8 mouse cellular contexts compared by ENCODE assay signal in the genomic region with DNA sequence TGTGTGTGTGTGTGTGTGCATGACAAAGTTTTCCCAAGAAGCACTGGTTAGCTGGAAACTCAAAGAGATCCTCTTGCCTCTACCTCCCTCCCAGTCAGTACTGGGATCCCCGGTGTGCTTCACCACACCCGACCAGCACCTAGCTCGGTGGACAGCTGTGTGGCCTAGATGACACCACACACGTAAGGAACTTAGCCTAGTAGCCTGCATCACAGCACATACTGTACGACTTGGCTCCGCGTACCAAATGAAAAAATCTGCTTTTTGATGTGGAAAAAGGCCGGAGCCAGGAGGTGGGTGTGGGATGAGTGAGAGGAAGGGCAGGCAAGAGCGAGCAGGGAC. TPM values are rescaled to one million over a fixed set of nuclear protein-coding genes. Genes with fewer than 3 reads are reported as not detected.
DNase-seq lines count a peak whose midpoint lies in the region; ATAC-seq and TF ChIP-seq lines count a peak whose summit lies in the region.

No protein-coding gene starts in this region.

- H3K36me3 ChIP-seq in heart, embryonic 14.5 days (ENCODE audit: control insufficient read depth, insufficient read depth, low read length), result no peaks in the 10 kb centered on the region
- H3K36me3 ChIP-seq in ES-E14 (ENCODE audit: control insufficient read depth, insufficient read depth, low read length, poor library complexity, severe bottlenecking), result peaks cover 2% of the 10 kb centered on the region
- H3K36me3 ChIP-seq in forebrain, embryonic 13.5 days (ENCODE audit: poor library complexity, severe bottlenecking), result no peaks in the 10 kb centered on the region
- no peaks in the 10 kb centered on the region for H3K36me3 ChIP-seq in liver, embryonic 14.5 days (replicated peaks; ENCODE audit: control insufficient read depth, insufficient read depth, low read depth)

- intact Hi-C loops in heart, postnatal 10 days (cut with DNase I), result loop anchor here (5.0 kb wide), 1 partner anchor 72 kb away; a partner anchor contains a TSS
- intact Hi-C loops in left cerebral cortex, postnatal 25 days (cut with DNase I), result loop anchor here (2.0 to 10.0 kb wide), 4 partner anchors 66 to 1344 kb away; a partner anchor contains a TSS

- peak overlapping the region; percentile 86 for H3K9ac ChIP-seq in heart, embryonic 14.5 days (ENCODE audit: low read length)
- peak overlapping the region; percentile 91 for H3K9ac ChIP-seq in ES-E14 (ENCODE audit: insufficient read depth, low read depth, low read length, poor library complexity, severe bottlenecking)
- peak overlapping the region; percentile 80 for H3K9ac ChIP-seq in forebrain, embryonic 13.5 days
- peak overlapping the region; percentile 81 for H3K9ac ChIP-seq in liver, embryonic 14.5 days (replicated peaks)

- no peak for TF ChIP-seq EP300 in liver, embryonic 14.5 days (IDR thresholded peaks at IDR 0.05; ENCODE audit: low read depth)

- in situ Hi-C loops in ES-E14 (cut with MboI; ENCODE audit: low sequenced_read_pairs in 2 of 2, unreplicated experiment in 2 of 2), result no loop called here

- WGBS in heart, embryonic 14.5 days, result 0% methylated on average over 9 of the region's 9 CpGs
- WGBS in forebrain, embryonic 13.5 days, result 3% methylated on average over 9 of the region's 9 CpGs
- WGBS in liver, embryonic 14.5 days (ENCODE audit: insufficient replicate concordance), result under 1% methylated on average over 9 of the region's 9 CpGs

- H3K27ac ChIP-seq in heart, embryonic 14.5 days (replicated peaks in 1 of 2; ENCODE audit: control insufficient read depth in 1 of 2, insufficient read depth in 1 of 2, low read depth in 2 of 2, low read length in 2 of 2), result peak overlapping the region; percentile 84 to 85
- H3K27ac ChIP-seq in ES-E14 (ENCODE audit: insufficient read depth, low read depth, low read length, poor library complexity, severe bottlenecking), result peak overlapping the region; percentile 12
- peak overlapping the region; percentile 79 for H3K27ac ChIP-seq in forebrain, embryonic 13.5 days
- peak overlapping the region; percentile 63 for H3K27ac ChIP-seq in liver, embryonic 14.5 days

- no peak for TF ChIP-seq CTCF in liver, embryonic 14.5 days (IDR thresholded peaks at IDR 0.05; ENCODE audit: low read depth)

- H3K4me2 ChIP-seq in heart, embryonic 14.5 days (ENCODE audit: low read length), result peak overlapping the region; percentile 91
- H3K4me2 ChIP-seq in forebrain, embryonic 13.5 days, result peak overlapping the region; percentile 82
- peak overlapping the region; percentile 92 for H3K4me2 ChIP-seq in liver, embryonic 14.5 days (ENCODE audit: low read depth)

- no peaks in the 10 kb centered on the region for H3K9me3 ChIP-seq in heart, embryonic 14.5 days (ENCODE audit: control insufficient read depth, low read length)
- no peaks in the 10 kb centered on the region for H3K9me3 ChIP-seq in ES-E14 (ENCODE audit: control insufficient read depth, insufficient read depth, low read depth, low read length)
- H3K9me3 ChIP-seq in forebrain, embryonic 13.5 days (replicated peaks), result no peaks in the 10 kb centered on the region
- H3K9me3 ChIP-seq in liver, embryonic 14.5 days (ENCODE audit: control insufficient read depth, low read length), result no peaks in the 10 kb centered on the region

- peak; percentile 37; the same call in 1 of the 2 replicates for ATAC-seq in heart, embryonic 14.5 days (ENCODE audit: insufficient number of reproducible peaks, insufficient read depth, low FRiP score, low read depth)
- no peak for ATAC-seq in forebrain, embryonic 13.5 days
- peak; percentile 46 for ATAC-seq in liver, embryonic 14.5 days (ENCODE audit: insufficient read depth)

- peak overlapping the region; percentile 56 to 77 for H3K4me3 ChIP-seq in heart, embryonic 14.5 days (ENCODE audit: control insufficient read depth in 1 of 2, insufficient read depth in 1 of 2, low read depth in 1 of 2, low read length in 2 of 2)
- H3K4me3 ChIP-seq in ES-E14 (ENCODE audit: insufficient read depth in 1 of 2, low read depth in 1 of 2, low read length in 2 of 2, poor library complexity in 1 of 2, severe bottlenecking in 1 of 2), result peak overlapping the region; percentile 80 to 90
- peak overlapping the region; percentile 68 for H3K4me3 ChIP-seq in forebrain, embryonic 13.5 days
- peak overlapping the region; percentile 67 to 73 for H3K4me3 ChIP-seq in liver, embryonic 14.5 days (ENCODE audit: insufficient read depth in 1 of 2, low read depth in 2 of 2, low read length in 2 of 2)

- no peak for DNase-seq in heart, postnatal 10 days
- peak; percentile 16 for DNase-seq in ES-E14 (ENCODE audit: low read depth, low spot score)
- peak in 2 of 3 experiments; percentile 37 to 38 for DNase-seq in liver, embryonic 14.5 days (ENCODE audit: low read depth in 3 of 3, low spot score in 3 of 3)
- DNase-seq in urinary bladder, adult 18-20 months (ENCODE audit: low spot score in 2 of 2), result no peak
- DNase-seq in left cerebral cortex, postnatal 25 days (ENCODE audit: low spot score in 2 of 2), result no peak
- no peak for DNase-seq in gastrocnemius, postnatal 25 days

- no peaks in the 10 kb centered on the region for H3K27me3 ChIP-seq in heart, embryonic 14.5 days (ENCODE audit: control insufficient read depth, insufficient read depth, low read length)
- H3K27me3 ChIP-seq in forebrain, embryonic 13.5 days, result no peaks in the 10 kb centered on the region
- H3K27me3 ChIP-seq in liver, embryonic 14.5 days (ENCODE audit: control insufficient read depth, insufficient read depth, low read length), result no peaks in the 10 kb centered on the region

- H3K4me1 ChIP-seq in heart, embryonic 14.5 days (ENCODE audit: control insufficient read depth in 2 of 2, insufficient read depth in 2 of 2, low read length in 2 of 2), result peaks cover 6 to 18% of the 10 kb centered on the region in 2 experiments
- peaks cover 0 to 2% of the 10 kb centered on the region in 2 experiments; a peak in 2 of 4 replicates for H3K4me1 ChIP-seq in ES-E14 (ENCODE audit: control insufficient read depth in 2 of 2, insufficient read depth in 2 of 2, low read length in 2 of 2, poor library complexity in 1 of 2)
- peaks cover 17% of the 10 kb centered on the region for H3K4me1 ChIP-seq in forebrain, embryonic 13.5 days
- H3K4me1 ChIP-seq in liver, embryonic 14.5 days (replicated peaks; ENCODE audit: control insufficient read depth in 2 of 2, insufficient read depth in 2 of 2, low read length in 1 of 2), result peaks cover 8 to 13% of the 10 kb centered on the region in 2 experiments

TF ChIP-seq in ES-E14, 5 proteins besides CTCF, POLR2A, EP300 and RAD21:
- TF ChIP-seq HCFC1 (IDR thresholded peaks at IDR 0.05; ENCODE audit: borderline replicate concordance, insufficient read depth, low read length) (no peak), ZC3H11A (IDR thresholded peaks at IDR 0.05; ENCODE audit: borderline replicate concordance, low read depth, low read length) (no peak), CHD2 (IDR thresholded peaks at IDR 0.05; ENCODE audit: low read depth, low read length) (no peak), MAFK (IDR thresholded peaks at IDR 0.05; ENCODE audit: insufficient read depth, low read depth, low read length) (no peak), ZNF384 (IDR thresholded peaks at IDR 0.05; ENCODE audit: low read depth, low read length) (no peak)

RNA-seq across cellular contexts. Expression of a gene that starts 0.5 kb away (rescaled TPM):
- polyA plus RNA-seq in heart, embryonic 14.5 days (2014; fragmentation: Nextera tagmentation; extraction: Ambion mirVana), result 7.6 and 7.8 TPM in 2 replicates
- total RNA-seq in heart, postnatal 10 days (2021), result 1 to 10 TPM; 2.5 to 3.6 TPM
- total RNA-seq in ES-E14 (2012; rRNA removed), result 24.8 and 29.8 TPM in 2 replicates
- polyA plus RNA-seq in forebrain, embryonic 13.5 days (2015; fragmentation: Nextera tagmentation; extraction: Ambion mirVana), result 8.4 and 9.3 TPM in 2 replicates
- 3.3 and 5.5 TPM in 2 replicates for polyA plus RNA-seq in liver, embryonic 14.5 days (2012; rRNA removed)
- 5.3 and 5.5 TPM in 2 replicates for polyA plus RNA-seq in liver, embryonic 14.5 days (2014; fragmentation: Nextera tagmentation; extraction: Ambion mirVana)
- total RNA-seq in left cerebral cortex, postnatal 25 days (2021), result 1 to 10 TPM; 3.0 to 3.1 TPM
- total RNA-seq in gastrocnemius, postnatal 25 days (2021), result 1 to 10 TPM; 1.6 to 1.7 TPM

Comparison
In these comparisons a context has a peak if more than half of its experiments do, and no peak if none do; other contexts are left out.
1. H3K27ac ChIP-seq: peak in every context shown above with its lines; median percentile 84 in heart, embryonic 14.5 days; 79 in forebrain, embryonic 13.5 days; 63 in liver, embryonic 14.5 days; 12 in ES-E14.
2. DNase-seq: peak in ES-E14 (single experiment) and liver, embryonic 14.5 days (2 of 3); none in heart, postnatal 10 days (0 of 2), urinary bladder, adult 18-20 months (0 of 2), left cerebral cortex, postnatal 25 days (0 of 2) and gastrocnemius, postnatal 25 days (single experiment).
3. Peak in every context shown above with its lines, with median percentiles within 50 percentile points of each other: H3K4me2 ChIP-seq, H3K4me3 ChIP-seq and H3K9ac ChIP-seq.